Mouse (Mus musculus): ENCODE measurements around the gene Scamp5. TPM values are rescaled to one million over a fixed set of nuclear protein-coding genes. Genes with fewer than 3 reads are reported as not detected.

Gene Scamp5
- 100 to 1,000 TPM; 381 to 400 TPM for total RNA-seq (2021)
- long read RNA-seq, experiment 1, transcript Scamp5-205 (4 exons, 790 nt): minor isoform, 9 of 529 reads
- long read RNA-seq, experiment 1, transcript Scamp5-201 (7 exons, 3,225 nt): major isoform, 112 of 529 reads
- long read RNA-seq, experiment 1, transcript Scamp5-203 (7 exons, 1,025 nt): minor isoform, 65 of 529 reads
- long read RNA-seq, experiment 1, partial matches to known transcripts: 8 of 529 reads
- long read RNA-seq, experiment 1, other reads (novel, unspliced or antisense): 334 of 529 reads
- long read RNA-seq, experiment 2, transcript Scamp5-201 (7 exons, 3,225 nt): major isoform, 44 of 342 reads
- long read RNA-seq, experiment 2, transcript Scamp5-203 (7 exons, 1,025 nt): minor isoform, 33 of 342 reads
- long read RNA-seq, experiment 2, transcript Scamp5-205 (4 exons, 790 nt): minor isoform, 8 of 342 reads
- long read RNA-seq, experiment 2, partial matches to known transcripts: 1 of 342 reads
- long read RNA-seq, experiment 2, other reads (novel, unspliced or antisense): 256 of 342 reads

- DNase-seq (ENCODE audit: low spot score in 2 of 2): peak; percentile 88 to 93
Observed at GRCm38 (mm10) chr9:57467896-57468549, at the start of gene Scamp5. Gene Scamp5 (minus strand): TSS chr9:57468060.

- peak; percentile 65 to 80 for DNase-seq (ENCODE audit: low spot score in 2 of 2)
Observed at GRCm38 (mm10) chr9:57517113-57517512, 49.3 kb upstream of the Scamp5 start.

- no peak for DNase-seq (ENCODE audit: low spot score in 2 of 2)
Observed at GRCm38 (mm10) chr9:57510577-57510976, 42.7 kb upstream of the Scamp5 start.

- peak; percentile 54 to 70 for DNase-seq (ENCODE audit: low spot score in 2 of 2)
Observed at GRCm38 (mm10) chr9:57505700-57506099, 37.8 kb upstream of the Scamp5 start.

GRCm38 (mm10) chr9:57504891-57505290 lies 37.0 kb upstream of the Scamp5 start:
- DNase-seq (ENCODE audit: low spot score in 2 of 2): no peak

- peak; percentile 55 to 66 for DNase-seq (ENCODE audit: low spot score in 2 of 2)
Observed at GRCm38 (mm10) chr9:57504381-57504700, 36.5 kb upstream of the Scamp5 start.

- DNase-seq (ENCODE audit: low spot score in 2 of 2): peak; percentile 57 to 65
Observed at GRCm38 (mm10) chr9:57503622-57504380, 35.9 kb upstream of the Scamp5 start, which contains the start of gene Rpp25. Gene Rpp25 (plus strand): TSS chr9:57504026.

- DNase-seq (ENCODE audit: low spot score in 2 of 2): peak; percentile 37 to 39
Observed at GRCm38 (mm10) chr9:57502911-57503621, 35.2 kb upstream of the Scamp5 start.

- peak; percentile 40 to 59 for DNase-seq (ENCODE audit: low spot score in 2 of 2)
Observed at GRCm38 (mm10) chr9:57501861-57502260, 34.0 kb upstream of the Scamp5 start.

GRCm38 (mm10) chr9:57501452-57501851 lies 33.6 kb upstream of the Scamp5 start:
- DNase-seq (ENCODE audit: low spot score in 2 of 2): peak in 1 of 2 experiments; percentile 34

- DNase-seq (ENCODE audit: low spot score in 2 of 2): no peak
Observed at GRCm38 (mm10) chr9:57498536-57498935, 30.7 kb upstream of the Scamp5 start.

GRCm38 (mm10) chr9:57497236-57497635 lies 29.4 kb upstream of the Scamp5 start:
- no peak for DNase-seq (ENCODE audit: low spot score in 2 of 2)

GRCm38 (mm10) chr9:57494970-57495369 lies 27.1 kb upstream of the Scamp5 start:
- DNase-seq (ENCODE audit: low spot score in 2 of 2): no peak

- no peak for DNase-seq (ENCODE audit: low spot score in 2 of 2)
Observed at GRCm38 (mm10) chr9:57493532-57493931, 25.7 kb upstream of the Scamp5 start.

GRCm38 (mm10) chr9:57487807-57488206 lies 19.9 kb upstream of the Scamp5 start:
- DNase-seq (ENCODE audit: low spot score in 2 of 2): no peak

GRCm38 (mm10) chr9:57485774-57486173 lies 17.9 kb upstream of the Scamp5 start:
- DNase-seq (ENCODE audit: low spot score in 2 of 2): peak; percentile 88 to 92

GRCm38 (mm10) chr9:57468914-57469313 lies 1.1 kb upstream of the Scamp5 start:
- DNase-seq (ENCODE audit: low spot score in 2 of 2): peak; percentile 20 to 31

- peak; percentile 53 to 54 for DNase-seq (ENCODE audit: low spot score in 2 of 2)
Observed at GRCm38 (mm10) chr9:57467271-57467771, 539 bp downstream of the Scamp5 start.

GRCm38 (mm10) chr9:57466101-57466500 lies 1.8 kb downstream of the Scamp5 start:
- no peak for DNase-seq (ENCODE audit: low spot score in 2 of 2)

- DNase-seq (ENCODE audit: low spot score in 2 of 2): no peak
Observed at GRCm38 (mm10) chr9:57462866-57463265, 5.0 kb downstream of the Scamp5 start.

GRCm38 (mm10) chr9:57459707-57460106 lies 8.2 kb downstream of the Scamp5 start:
- no peak for DNase-seq (ENCODE audit: low spot score in 2 of 2)

Data from left cerebral cortex, adult 18-20 months (tissue).